Mouse (Mus musculus) heart, postnatal 25 days (tissue): ENCODE measurements around the gene Arel1. TPM values are rescaled to one million over a fixed set of nuclear protein-coding genes. Genes with fewer than 3 reads are reported as not detected.

Experiments
- DNase-seq: peaks from one replicate; pipeline ENCODE4 v3.0.0; 2022; ENCODE audit warnings: low spot score
- intact Hi-C: fragments of 180-260 bp; cut with DNase I; formaldehyde crosslinking; loops from one replicate; pipeline ENCODE4 v1.15.1; 2025
- total RNA-seq, 2 experiments: library from RNA; stranded (reverse); gene quantifications; 2 replicates each; pipeline ENCODE4 v1.2.3; 2021

Gene Arel1
- total RNA-seq, 2 experiments from 2014 or later = 37.2 to 38.5 TPM

- no peak for DNase-seq
- intact Hi-C loops = no loop called here
These were observed 58.0 kb downstream of the Arel1 start for GRCm38 (mm10) chr12:84912652-84913104.

- intact Hi-C loops = no loop called here
These were observed 59.1 kb downstream of the Arel1 start for GRCm38 (mm10) chr12:84911640-84912039.

DNA sequence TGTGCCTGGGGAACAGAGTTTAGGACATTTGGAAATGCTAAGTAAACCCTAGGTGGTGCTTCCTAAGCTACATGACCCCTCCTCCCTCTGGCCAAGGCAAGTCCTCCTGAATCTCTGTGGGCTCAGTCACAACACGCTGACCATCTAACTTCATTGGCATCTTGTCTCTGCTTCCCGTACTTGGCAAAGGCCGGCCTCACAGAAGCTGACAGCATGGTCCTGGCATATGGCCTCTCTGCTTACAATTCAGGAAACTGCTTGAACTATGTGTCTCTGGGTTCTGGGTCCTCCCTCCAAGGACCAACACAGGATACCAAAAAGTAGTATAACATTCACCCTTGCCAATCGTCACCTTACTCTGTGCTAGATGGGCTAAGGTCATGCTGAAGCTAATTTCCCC lies 60.6 kb downstream of the Arel1 start:
- intact Hi-C loops = no loop called here
- no peak for DNase-seq

More at GRCm38 (mm10) chr12:84911640-84912039, 59.1 kb downstream of the Arel1 start:
- no peak for DNase-seq

DNA sequence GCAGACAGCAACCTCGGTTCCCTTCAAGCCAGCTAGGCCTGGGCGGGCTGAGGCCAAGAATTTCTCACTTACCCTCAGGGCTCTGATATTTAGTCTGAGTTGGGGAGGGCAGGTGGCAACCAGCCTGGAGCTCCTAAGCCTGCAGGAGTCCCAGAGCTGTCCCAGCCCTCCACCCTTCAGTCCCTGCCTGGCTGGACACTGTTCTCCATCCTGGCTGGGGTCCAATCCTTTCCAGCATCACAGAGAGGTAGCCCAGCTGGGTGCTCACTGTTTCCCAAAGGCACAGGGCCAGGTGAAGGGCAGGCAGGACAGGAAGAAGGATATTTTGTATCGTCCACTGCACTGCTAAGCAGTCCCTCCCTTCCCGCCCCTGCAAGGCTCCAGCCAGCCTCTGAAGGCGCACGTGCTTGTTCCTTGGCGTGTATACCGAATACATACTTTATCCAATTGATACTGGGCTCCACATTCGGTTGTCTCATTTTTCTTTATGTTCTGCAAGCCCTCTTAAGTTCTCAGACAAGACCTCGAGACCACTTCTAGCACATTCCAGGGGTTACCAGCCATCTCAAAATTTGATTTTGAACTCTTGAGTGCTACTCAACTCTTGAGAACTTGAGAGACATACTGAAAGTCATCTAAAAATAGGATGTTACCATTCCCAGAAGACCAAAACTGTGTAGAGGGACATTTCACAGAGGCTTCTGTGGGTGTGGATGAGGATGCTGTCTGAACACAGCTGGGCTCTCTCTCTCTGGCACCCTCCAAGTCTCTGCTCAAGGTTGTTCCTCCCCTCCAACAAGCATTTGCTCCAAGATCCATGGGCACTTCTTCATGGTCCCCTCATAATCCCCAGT lies 62.8 kb downstream of the Arel1 start:
- DNase-seq = peak; percentile 51
- intact Hi-C loops = no loop called here

DNA sequence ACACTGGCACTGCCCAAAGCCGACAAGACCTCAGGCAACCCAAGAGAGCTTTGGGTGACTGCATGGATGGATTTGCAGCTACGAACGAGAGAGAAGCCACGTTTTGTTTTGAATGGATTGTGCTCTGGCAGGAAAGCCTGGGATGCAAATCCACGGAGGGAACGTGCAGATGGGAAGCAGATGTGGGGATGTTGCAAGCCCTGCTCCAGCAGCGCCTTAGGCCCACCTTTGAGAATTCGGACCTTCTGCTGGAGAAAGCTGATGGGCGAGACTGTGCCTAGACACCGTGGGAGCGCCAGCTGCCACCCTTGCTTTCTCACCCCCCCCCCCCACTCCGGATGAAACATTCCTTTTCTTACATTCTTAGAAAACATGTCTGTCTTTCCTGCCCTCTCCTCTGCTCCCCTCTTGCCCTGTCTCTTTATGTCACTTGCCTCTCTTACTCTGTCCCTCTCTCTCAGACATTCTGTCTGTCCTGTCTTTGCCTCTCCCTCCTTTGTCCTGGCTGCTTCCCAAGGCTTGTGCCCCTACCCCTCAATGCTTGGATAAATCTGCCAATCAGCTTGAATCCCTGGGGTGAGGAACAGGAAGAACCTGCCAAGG lies 63.6 kb downstream of the Arel1 start:
- peak; percentile 20 for DNase-seq
- intact Hi-C loops = no loop called here

DNA sequence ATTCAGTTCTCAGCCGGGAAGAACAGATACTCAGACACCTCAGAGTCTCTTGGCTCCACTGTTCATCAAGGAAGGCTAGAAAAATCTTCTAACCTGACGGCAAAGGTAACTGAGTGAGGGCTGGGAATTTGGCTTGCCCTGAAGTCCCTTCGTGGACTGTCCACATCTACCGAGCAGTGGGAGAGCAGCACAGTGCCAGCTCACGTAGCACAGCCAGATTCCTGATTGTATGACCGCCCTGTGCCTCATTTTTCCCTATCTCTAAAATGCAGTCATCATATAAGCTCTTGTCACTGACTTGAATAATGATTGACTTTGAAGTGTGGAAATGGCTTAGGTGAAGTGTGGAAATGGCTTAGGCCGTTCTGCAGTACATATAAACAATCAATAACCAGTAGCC lies 66.3 kb downstream of the Arel1 start:
- DNase-seq = no peak
- intact Hi-C loops = no loop called here

GRCm38 (mm10) chr12:84900317-84900716 lies 70.4 kb downstream of the Arel1 start:
- intact Hi-C loops = no loop called here
- DNase-seq = no peak

GRCm38 (mm10) chr12:84897322-84897721 lies 73.4 kb downstream of the Arel1 start:
- DNase-seq = no peak
- intact Hi-C loops = no loop called here

- intact Hi-C loops = no loop called here
- no peak for DNase-seq
These were observed 74.5 kb downstream of the Arel1 start for GRCm38 (mm10) chr12:84896235-84896634.

- no peak for DNase-seq
- intact Hi-C loops = no loop called here
These were observed 76.8 kb downstream of the Arel1 start for GRCm38 (mm10) chr12:84893648-84894628.

DNA sequence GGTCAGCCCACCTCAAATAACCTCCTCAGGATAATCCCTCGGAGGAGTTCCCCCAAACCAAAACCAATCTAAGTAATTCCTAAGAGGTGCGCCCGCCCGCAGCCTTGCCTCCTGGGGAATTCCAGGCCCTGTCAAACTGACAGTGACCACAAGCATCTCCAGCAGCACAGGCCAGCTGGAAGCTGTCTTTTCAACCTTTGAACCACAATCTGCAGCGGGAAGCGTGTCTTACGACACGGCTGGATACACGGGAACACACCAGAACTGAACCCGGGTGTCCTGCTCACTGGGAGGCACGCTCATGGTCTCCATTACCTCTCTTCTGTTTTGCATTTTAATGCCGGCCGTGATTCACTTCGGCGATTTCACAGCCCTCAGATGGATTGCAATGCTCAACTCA lies 80.4 kb downstream of the Arel1 start:
- DNase-seq = no peak
- intact Hi-C loops = no loop called here

DNA sequence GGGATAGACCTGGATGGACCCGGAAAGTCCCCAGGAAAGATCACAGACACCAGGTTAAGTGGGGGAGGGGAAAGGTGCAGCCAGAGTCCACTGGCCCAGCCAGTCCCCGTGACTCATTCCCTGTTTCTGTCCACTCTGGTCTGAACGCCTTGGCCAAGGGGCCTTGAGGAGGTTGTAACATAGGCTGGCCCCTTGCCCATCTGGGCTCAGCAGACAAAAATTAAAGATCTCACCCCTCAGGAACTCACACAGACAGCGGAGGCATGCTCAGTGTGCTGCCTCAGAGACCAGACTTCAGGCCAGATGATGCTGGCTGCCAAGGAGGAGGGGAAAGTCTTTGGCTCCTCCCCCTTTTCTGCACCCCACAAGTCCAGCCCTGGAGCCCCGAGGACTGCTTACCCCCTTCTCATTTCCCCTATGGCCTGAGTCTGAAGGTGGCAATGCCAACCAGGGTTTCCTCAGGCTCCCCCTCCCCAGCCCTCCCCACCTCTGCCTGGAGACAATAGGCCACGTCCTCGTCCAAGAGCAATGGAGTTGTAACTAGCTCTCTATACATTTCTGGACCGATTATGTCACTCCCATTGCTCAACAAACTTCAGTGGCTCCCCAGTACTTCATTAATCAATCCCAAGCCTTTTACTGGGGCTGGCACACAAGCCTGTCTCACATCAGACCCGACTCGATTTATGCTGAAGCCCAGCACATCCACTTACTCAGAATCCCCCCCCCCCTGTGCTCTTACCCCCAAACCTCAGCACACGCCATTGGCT lies 85.4 kb downstream of the Arel1 start:
- peak; percentile 60 for DNase-seq
- intact Hi-C loops = no loop called here

GRCm38 (mm10) chr12:84884423-84885076 lies 86.2 kb downstream of the Arel1 start:
- no peak for DNase-seq
- intact Hi-C loops = no loop called here

GRCm38 (mm10) chr12:84882796-84883195 lies 87.9 kb downstream of the Arel1 start:
- DNase-seq = no peak
- intact Hi-C loops = no loop called here

DNA sequence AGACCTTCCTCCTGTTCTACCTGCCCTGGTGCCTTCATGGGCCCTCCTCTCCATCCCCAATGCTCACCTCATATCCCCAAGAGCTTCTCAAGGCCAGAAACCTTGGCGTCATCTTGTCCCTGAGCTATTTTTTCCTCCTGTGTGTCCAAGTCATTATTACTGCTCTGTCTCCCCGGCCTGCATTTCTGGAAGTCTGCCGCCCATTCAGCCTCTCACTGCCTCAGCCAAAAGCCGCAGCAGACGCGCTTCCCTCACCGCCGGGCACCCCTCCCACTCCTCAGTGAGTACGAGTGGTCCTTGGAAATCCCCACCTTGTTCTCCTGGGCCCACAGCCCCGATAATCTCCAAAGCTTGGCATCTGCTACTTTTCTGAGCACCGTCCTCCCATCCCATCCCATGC lies 90.6 kb downstream of the Arel1 start:
- DNase-seq = no peak
- intact Hi-C loops = no loop called here

GRCm38 (mm10) chr12:84876481-84877121 lies 94.1 kb downstream of the Arel1 start, which contains the start of gene Ltbp2:
Gene Ltbp2, minus strand, starts transcription at chr12:84876532.
- DNase-seq = peak; percentile 51
- intact Hi-C loops = loop anchor here (5.0 to 10.0 kb wide), 3 partner anchors 86 to 188 kb away; no protein-coding TSS in a partner anchor

GRCm38 (mm10) chr12:84875761-84876480 lies 94.8 kb downstream of the Arel1 start:
- intact Hi-C loops = loop anchor here (5.0 to 10.0 kb wide), 3 partner anchors 86 to 189 kb away; no protein-coding TSS in a partner anchor
- no peak for DNase-seq

DNA sequence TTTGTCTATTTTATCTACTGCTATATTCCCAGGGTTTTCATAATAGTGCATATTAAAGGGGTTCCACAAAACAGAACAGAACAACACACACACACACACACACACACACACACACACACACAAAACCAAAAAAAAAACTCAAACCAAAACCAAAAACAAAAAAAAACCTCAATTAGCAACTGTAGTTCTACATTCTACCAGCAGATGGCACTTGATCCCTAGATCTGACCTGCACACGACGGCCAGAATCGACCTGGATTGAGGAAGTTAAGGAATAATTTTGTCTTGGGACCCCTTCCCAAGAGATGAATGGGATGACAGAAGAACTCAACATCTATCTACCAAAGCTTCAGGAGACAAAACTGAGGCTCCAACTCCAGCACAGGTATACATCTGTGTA lies 97.3 kb downstream of the Arel1 start:
- no peak for DNase-seq
- intact Hi-C loops = loop anchor here (5.0 to 10.0 kb wide), 2 partner anchors 159 to 191 kb away; no protein-coding TSS in a partner anchor
